Mouse (Mus musculus) 416B (cell line): ENCODE data around the gene Apol9b.

ENCODE experiments used
- DNase-seq: peaks from one replicate; pipeline ENCODE4 v3.0.0; 2011; ENCODE audit warnings: low read depth

Gene Apol9b

GRCm38 (mm10) chr15:77775186-77775963, 46.5 kb downstream of the Apol9b start:
- DNase-seq = peak; percentile 67

GRCm38 (mm10) chr15:77782449-77783014, 53.7 kb downstream of the Apol9b start:
- DNase-seq = peak; percentile 63

- no peak for DNase-seq
These were observed 55.4 kb downstream of the Apol9b start for GRCm38 (mm10) chr15:77784039-77784824.

GRCm38 (mm10) chr15:77785807-77786206, 57.0 kb downstream of the Apol9b start:
- no peak for DNase-seq
